Mouse (Mus musculus): ENCODE data around the gene Rab4a.

GRCm38 (mm10) chr8:123877865-123878264, 72.1 kb downstream of the Rab4a start:
- TF ChIP-seq CTCF (IDR thresholded peaks at IDR 0.05; ENCODE audit: borderline replicate concordance, extremely low read depth, insufficient read depth, insufficient read length) (no peak), POLR2A (IDR thresholded peaks at IDR 0.05; ENCODE audit: borderline replicate concordance, extremely low read depth, insufficient read depth, insufficient read length, poor library complexity, severe bottlenecking) (no peak)

All from brain, embryonic 14.5 days (tissue).